Mouse (Mus musculus) CH12.LX (cell line): ENCODE data around the gene Arl6ip5.

Experiments
- CTCF ChIP-seq, 2 experiments: IDR thresholded peaks in 1 of 2; conservative IDR thresholded peaks in 1 of 2; 2 replicates each; pipeline ENCODE4 v1.5.1; 2011 to 2012; ENCODE audit warnings: low read depth in 2 of 2, low read length in 2 of 2, improper control_type of control experiment in 1 of 2, inconsistent platforms in 1 of 2, mild to moderate bottlenecking in 1 of 2, moderate library complexity in 1 of 2
- E2F4 ChIP-seq: IDR thresholded peaks from 2 replicates; pipeline ENCODE4 v1.6.1; 2011; ENCODE audit warnings: low read depth, low read length, improper control_type of control experiment; ENCODE audit not compliant: insufficient replicate concordance
- GABPA ChIP-seq: IDR thresholded peaks from 2 replicates; pipeline ENCODE4 v1.6.1; 2012; ENCODE audit warnings: low read depth, low read length, improper control_type of control experiment, inconsistent platforms; ENCODE audit not compliant: insufficient replicate concordance
- HCFC1 ChIP-seq: IDR thresholded peaks from 2 replicates; pipeline ENCODE4 v1.6.1; 2012; ENCODE audit warnings: low read depth, mild to moderate bottlenecking, inconsistent platforms, low read length, improper control_type of control experiment
- JUN ChIP-seq: IDR thresholded peaks from 2 replicates; pipeline ENCODE4 v1.6.1; 2011; ENCODE audit warnings: low read depth, mild to moderate bottlenecking, low read length, improper control_type of control experiment, moderate library complexity; ENCODE audit not compliant: insufficient read depth
- POLR2AphosphoS2 ChIP-seq: IDR thresholded peaks from 2 replicates; pipeline ENCODE4 v1.6.1; 2011; ENCODE audit warnings: low read depth, low read length, improper control_type of control experiment
- TCF12 ChIP-seq: IDR thresholded peaks from 2 replicates; pipeline ENCODE4 v1.6.1; 2014; ENCODE audit warnings: low read depth, mild to moderate bottlenecking, inconsistent platforms, low read length, improper control_type of control experiment
- USF2 ChIP-seq: conservative IDR thresholded peaks from 2 replicates; pipeline ENCODE4 v1.6.1; 2011; ENCODE audit warnings: low read depth, low read length, improper control_type of control experiment
- ZMIZ1 ChIP-seq: IDR thresholded peaks from 2 replicates; pipeline ENCODE4 v1.6.1; 2012; ENCODE audit warnings: low read depth, mild to moderate bottlenecking, inconsistent platforms, low read length, improper control_type of control experiment
- ZNF384 ChIP-seq: IDR thresholded peaks from 2 replicates; pipeline ENCODE4 v1.6.1; 2012; ENCODE audit warnings: low read depth, low read length, improper control_type of control experiment, inconsistent platforms

DNA sequence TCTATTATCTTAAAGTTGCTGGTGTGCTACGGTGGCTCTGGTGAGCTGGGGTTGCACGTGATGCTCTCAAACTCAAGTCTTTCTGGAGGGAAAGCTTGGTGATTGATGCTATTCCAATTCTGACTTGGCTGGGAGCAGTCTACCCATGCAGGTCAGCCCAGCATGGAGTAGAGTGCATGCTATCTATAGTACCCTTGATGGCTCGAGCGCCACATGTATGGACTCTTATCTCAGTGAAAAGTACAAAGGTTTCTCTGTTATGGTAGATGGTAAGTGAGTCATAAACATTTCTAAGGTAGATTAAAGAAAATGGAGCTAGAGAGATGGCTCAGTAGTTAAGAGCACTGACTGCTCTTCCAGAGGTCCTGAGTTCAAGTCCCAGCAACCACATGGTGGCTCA, 32.0 kb downstream of the Arl6ip5 start:
- TF ChIP-seq POLR2AphosphoS2, result no peak
- TF ChIP-seq E2F4, result no peak
- no peak for TF ChIP-seq HCFC1
- TF ChIP-seq ZNF384, result no peak
- no peak for TF ChIP-seq USF2
- TF ChIP-seq ZMIZ1, result no peak
- no peak for TF ChIP-seq GABPA
- no peak for TF ChIP-seq CTCF (conservative IDR thresholded peaks at IDR 0.05 in 1 of 2, IDR thresholded peaks at IDR 0.05 in 1 of 2; ENCODE audit: low read depth in 2 of 2, low read length in 2 of 2)
- no peak for TF ChIP-seq TCF12
- no peak for TF ChIP-seq JUN
